Mouse (Mus musculus) gastrocnemius, adult 2 months (tissue): ENCODE results near the gene Gm17693. TPM values are rescaled to one million over a fixed set of nuclear protein-coding genes. Genes with fewer than 3 reads are reported as not detected.
"Not testable (repeated sequence)": the region's sequence is repeated elsewhere in the genome, so short reads cannot be mapped to it uniquely, and the experiment has no call there.

Source experiments
- DNase-seq: peaks from one replicate; pipeline ENCODE4 v3.0.0; 2022
- H3K27ac ChIP-seq: fragments of 200-600 bp; 2 replicates; pipeline ENCODE4 v1.8.1; 2022; ENCODE audit warnings: mild to moderate bottlenecking
- H3K4me3 ChIP-seq: fragments of 200-600 bp; 2 replicates; pipeline ENCODE4 v1.8.1; 2022; ENCODE audit warnings: mild to moderate bottlenecking, moderate library complexity
- intact Hi-C: fragments of 180-260 bp; cut with DNase I; formaldehyde crosslinking; loops from one replicate; pipeline ENCODE4 v1.15.1; 2025
- long read RNA-seq, 2 experiments: library from polyadenylated mRNA; stranded (forward); transcript quantifications; one replicate each; pipeline ENCODE4 v2.0.0; 2021
- total RNA-seq, 2 experiments: library from RNA; stranded (reverse); gene quantifications; 2 replicates each; pipeline ENCODE4 v1.2.3; 2021

The Gm17693 gene
- total RNA-seq, result not detected
- long read RNA-seq, experiment 1, result 0 reads
- long read RNA-seq, experiment 2, result 0 reads

DNA sequence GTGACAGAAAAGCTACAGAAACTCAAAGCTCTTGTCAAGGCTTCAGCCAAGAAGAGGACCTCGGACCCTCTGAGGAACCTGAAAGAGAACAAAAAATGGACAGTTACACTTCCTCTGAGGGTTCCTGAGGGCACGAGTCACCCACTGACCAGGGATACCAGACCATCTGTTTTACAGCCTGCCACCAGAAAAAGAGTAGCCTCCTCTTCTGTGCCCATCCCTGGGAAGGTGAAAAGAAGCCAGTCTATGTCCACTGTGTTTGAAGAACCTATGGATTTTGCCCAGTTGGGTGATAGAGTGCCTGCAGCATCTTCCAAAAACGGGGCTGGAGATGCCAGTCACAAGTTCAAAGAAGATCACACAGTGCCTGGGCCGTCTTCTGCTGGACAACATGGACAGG is at the start of gene Gm17693:
Gene Gm17693, plus strand, starts transcription at position 301 of the 400 bp plus-strand sequence.
- intact Hi-C loops, H3K27ac ChIP-seq, H3K4me3 ChIP-seq, DNase-seq: not testable (repeated sequence)
